Mouse (Mus musculus): Measurements from ENCODE around the gene Cfap299.

The Cfap299 gene

DNA sequence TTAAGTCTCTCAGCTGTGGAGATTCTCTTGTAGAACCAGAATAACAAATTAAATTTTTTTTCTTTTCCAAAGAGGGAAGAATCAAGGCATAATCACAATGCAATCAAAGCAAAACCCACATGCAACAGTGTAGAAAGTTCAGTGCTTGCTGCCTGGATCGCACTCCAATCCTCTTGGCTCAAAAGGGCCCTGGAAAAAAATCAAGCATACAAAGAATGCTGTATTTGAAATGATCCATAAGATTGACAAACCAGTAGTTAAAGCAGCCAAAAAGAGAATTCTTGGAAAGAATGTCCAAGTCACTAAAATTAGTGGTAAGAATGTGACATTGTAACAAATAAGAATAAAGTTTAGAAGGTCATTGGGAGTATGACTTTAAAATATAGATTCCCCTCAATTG is 486.2 kb downstream of the Cfap299 start:
- no peak for DNase-seq (ENCODE audit: low read depth)

DNA sequence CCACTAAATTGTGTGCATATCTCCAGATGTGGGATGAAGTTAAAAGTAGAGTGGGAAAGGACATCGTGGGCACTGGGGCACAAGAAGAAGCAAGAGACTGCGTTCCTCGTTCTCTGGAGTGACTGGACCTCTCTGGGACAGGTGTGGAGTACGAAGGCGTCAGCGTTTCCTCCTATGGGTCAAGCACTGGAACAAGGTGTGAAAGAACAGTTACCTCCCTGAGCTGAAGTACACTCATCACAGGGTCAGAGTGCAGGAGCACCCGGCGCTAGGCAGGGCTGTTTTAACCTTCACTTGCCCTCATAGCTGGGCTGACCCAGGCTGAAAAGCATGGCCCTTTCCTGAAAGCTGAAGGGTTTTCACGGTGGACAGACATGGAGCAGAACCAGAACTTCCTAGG is 504.7 kb downstream of the Cfap299 start:
- DNase-seq (ENCODE audit: low read depth): no peak

GRCm38 (mm10) chr5:98834300-98834699 is 505.2 kb downstream of the Cfap299 start:
- no peak for DNase-seq (ENCODE audit: low read depth)

GRCm38 (mm10) chr5:98842600-98843310 is 513.7 kb downstream of the Cfap299 start:
- no peak for DNase-seq (ENCODE audit: low read depth)

DNA sequence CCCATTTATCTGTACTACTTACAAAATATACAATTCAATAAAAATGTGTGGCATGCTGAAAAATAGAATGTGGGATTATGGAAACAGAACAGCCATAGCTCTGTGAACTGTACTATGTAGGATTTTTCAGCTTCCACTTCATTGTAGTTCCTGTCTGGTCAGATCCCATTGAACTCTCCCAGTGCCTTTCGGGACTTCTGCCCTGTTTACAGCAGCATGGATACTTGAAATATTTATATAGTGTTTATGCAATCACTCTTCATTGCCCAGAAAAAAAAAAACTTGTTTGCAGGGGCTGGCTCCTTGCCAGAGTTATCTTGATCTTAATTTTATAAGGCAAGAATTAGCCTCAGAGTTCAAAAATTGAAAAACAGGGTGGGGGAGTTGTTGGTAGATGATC is 515.6 kb downstream of the Cfap299 start:
- no peak for DNase-seq (ENCODE audit: low read depth)
